Mouse (Mus musculus): Measurements from ENCODE around the gene Tmc6.

- no peak for TF ChIP-seq ZKSCAN1 (IDR thresholded peaks at IDR 0.05; ENCODE audit: borderline replicate concordance, low read depth, low read length)
- no peak for TF ChIP-seq SIN3A (IDR thresholded peaks at IDR 0.05; ENCODE audit: low read length)
- TF ChIP-seq SMC3 (IDR thresholded peaks at IDR 0.05; ENCODE audit: low read depth, low read length): no peak
- TF ChIP-seq CTCF (conservative IDR thresholded peaks at IDR 0.05 in 1 of 2, IDR thresholded peaks at IDR 0.05 in 1 of 2; ENCODE audit: low read depth in 2 of 2, low read length in 2 of 2): no peak
- TF ChIP-seq MAX (IDR thresholded peaks at IDR 0.05; ENCODE audit: low read length): no peak
- TF ChIP-seq HCFC1 (IDR thresholded peaks at IDR 0.05; ENCODE audit: low read depth, low read length): no peak
- TF ChIP-seq ZC3H11A (IDR thresholded peaks at IDR 0.05; ENCODE audit: low read depth, low read length): no peak
Observed at GRCm38 (mm10) chr11:117777111-117777510, 4.9 kb downstream of the Tmc6 start.

Measured in CH12.LX (cell line).